Mouse (Mus musculus): Measurements from ENCODE around the gene Trhr2.
"Not testable (repeated sequence)": the region's sequence is repeated elsewhere in the genome, so short reads cannot be mapped to it uniquely, and the experiment has no call there.

The Trhr2 gene

GRCm38 (mm10) chr8:122332753-122333506 lies 27.6 kb downstream of the Trhr2 start:
- DNase-seq (ENCODE audit: low read depth, low spot score) = peak; percentile 70

- no peak for DNase-seq (ENCODE audit: low read depth, low spot score)
Measured at GRCm38 (mm10) chr8:122331134-122331523, 29.4 kb downstream of the Trhr2 start.

- no peak for DNase-seq (ENCODE audit: low read depth, low spot score)
Measured at GRCm38 (mm10) chr8:122330446-122331133, 30.0 kb downstream of the Trhr2 start.

DNA sequence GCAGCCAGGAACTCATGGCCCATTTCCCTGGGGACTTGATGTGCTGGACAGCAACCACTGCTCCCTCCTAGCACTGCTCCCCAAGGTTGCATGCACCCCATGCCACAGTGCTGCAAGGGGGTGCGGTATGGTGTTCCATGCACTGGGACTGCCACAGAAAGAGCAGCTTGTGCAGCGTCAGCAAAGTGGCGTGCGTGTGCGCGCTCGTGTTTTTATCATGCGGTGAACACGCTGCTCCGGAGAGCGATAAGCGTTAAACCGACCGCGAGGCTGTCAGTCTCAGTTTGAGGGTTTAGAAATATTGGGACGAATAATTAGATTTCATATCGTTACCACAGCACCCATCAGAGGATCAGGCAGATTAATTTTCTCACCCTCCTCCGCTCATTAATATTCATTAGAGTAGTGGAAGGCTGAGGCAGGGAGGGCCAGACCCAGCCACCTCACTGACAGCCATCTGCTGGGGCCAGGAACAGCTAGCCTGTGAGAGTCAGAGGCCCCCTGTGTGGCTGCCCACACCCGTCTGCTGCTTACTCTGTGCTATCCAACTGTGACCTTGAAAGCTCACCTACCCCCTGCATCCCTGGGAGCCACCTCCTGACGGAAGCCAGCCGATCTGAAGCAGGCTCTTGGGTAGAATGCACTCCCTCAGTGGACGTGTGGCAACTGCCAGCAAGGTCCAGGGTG lies 30.9 kb downstream of the Trhr2 start:
- DNase-seq (ENCODE audit: low read depth, low spot score) = no peak

DNA sequence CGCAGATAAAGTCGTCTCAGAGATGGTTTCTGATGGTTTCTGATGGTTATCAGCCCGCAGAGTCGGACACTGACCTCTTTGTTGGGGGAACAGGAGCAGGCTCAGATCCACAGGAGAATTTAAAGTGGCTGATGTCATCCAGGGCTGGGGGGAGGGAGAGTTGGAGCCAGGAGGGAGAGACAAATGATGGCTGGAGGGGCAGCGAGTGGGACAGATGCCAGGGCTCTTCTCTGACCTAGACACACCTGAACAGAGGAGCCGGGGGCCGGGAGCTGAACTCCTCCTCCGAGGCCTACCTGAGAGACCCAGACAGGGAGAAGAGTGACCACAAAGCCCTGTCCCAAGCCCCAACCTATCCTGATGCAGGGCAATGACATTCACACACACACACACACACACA lies 31.5 kb downstream of the Trhr2 start:
- DNase-seq (ENCODE audit: low read depth, low spot score) = no peak

DNA sequence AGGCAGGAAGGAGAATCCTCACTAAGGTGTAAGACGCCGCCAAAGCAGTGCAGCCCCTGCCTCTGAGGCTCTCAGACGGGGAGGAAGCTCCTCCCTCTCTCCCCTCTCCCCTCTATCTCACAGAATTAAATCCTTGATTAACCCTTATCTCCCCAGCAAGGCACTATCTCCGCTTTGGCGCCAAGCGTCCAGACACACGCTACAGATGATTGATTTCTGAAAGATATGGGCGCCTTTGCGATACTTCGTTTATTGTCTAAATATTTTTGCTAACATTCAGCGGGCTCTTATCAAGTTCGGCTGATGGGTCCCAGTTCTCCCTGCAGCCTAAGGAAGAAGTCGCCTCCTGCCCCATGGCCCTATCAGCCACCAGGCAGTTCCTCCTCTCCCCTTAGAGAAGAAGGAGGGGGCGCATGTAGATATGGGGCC lies 34.4 kb downstream of the Trhr2 start:
- no peak for DNase-seq (ENCODE audit: low read depth, low spot score)

- no peak for DNase-seq (ENCODE audit: low read depth, low spot score)
Measured at GRCm38 (mm10) chr8:122325196-122325595, 35.4 kb downstream of the Trhr2 start.

DNA sequence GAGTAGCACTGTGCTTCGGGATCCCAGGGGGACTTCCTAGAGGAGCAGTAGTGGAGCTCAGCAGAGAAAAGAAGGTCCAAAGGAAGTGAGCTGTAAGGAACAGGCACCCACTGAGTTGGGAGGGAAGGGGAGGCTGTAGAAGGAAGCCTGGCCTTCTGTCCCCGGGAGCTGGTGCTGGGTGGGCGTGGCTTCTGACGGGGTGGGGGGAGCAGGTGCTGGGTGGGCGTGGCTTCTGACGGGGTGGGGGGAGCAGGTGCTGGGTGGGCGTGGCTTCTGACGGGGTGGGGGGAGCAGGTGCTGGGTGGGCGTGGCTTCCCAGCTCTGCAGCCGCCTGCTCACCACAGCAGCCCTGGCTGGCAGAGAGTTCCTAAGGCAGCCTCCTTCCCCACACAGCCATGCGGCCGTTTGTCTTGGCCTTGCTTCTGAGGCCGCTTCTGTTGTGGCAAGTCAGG lies 36.6 kb downstream of the Trhr2 start:
- DNase-seq (ENCODE audit: low read depth, low spot score) = not testable (repeated sequence)

GRCm38 (mm10) chr8:122322792-122323191 lies 37.8 kb downstream of the Trhr2 start:
- DNase-seq (ENCODE audit: low read depth, low spot score) = no peak

GRCm38 (mm10) chr8:122322126-122322525 lies 38.4 kb downstream of the Trhr2 start:
- no peak for DNase-seq (ENCODE audit: low read depth, low spot score)

DNA sequence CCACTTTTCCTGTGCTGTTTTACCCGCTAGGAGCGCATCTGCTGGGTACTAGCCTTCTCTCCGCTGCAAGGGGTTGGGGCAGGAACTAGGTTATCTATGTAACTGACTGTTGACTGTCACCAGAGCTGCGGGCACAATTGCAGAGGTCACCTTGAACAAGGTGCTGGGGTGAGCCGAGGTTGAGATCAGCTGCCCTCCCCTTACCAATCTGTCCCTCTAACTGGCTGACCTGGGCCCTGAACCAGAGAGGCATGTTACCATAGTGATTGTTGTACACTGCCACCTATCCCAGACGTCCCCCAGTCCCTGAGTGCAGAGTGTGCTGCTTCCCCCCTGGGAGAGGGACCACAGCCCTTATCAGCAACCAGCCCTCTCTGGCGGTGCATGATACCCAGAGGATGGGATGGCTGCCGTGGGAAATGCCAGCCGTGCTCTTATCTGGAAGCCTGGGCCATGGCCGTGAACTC lies 39.1 kb downstream of the Trhr2 start:
- DNase-seq (ENCODE audit: low read depth, low spot score) = no peak

DNA sequence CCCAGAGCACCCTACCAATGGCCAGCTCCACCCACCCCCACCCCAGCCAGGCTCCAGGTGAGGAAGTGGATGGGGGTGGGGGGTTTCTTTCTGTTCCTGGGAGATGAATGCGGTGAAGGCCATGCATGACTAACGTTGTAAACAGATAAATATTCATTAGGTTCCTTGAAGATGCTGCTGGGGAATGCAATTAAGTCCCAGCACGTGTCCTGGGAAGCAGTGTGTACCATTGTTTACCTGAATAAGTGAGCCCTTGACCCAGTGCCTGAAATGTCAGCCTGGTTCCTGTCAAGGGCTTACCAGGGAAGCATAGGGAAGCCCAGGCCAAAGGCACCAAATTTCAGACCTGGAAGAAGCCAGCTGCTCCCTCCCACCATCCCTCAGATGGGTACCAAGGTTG lies 40.0 kb downstream of the Trhr2 start:
- DNase-seq (ENCODE audit: low read depth, low spot score) = no peak

GRCm38 (mm10) chr8:122319708-122320075 lies 40.9 kb downstream of the Trhr2 start:
- no peak for DNase-seq (ENCODE audit: low read depth, low spot score)

DNA sequence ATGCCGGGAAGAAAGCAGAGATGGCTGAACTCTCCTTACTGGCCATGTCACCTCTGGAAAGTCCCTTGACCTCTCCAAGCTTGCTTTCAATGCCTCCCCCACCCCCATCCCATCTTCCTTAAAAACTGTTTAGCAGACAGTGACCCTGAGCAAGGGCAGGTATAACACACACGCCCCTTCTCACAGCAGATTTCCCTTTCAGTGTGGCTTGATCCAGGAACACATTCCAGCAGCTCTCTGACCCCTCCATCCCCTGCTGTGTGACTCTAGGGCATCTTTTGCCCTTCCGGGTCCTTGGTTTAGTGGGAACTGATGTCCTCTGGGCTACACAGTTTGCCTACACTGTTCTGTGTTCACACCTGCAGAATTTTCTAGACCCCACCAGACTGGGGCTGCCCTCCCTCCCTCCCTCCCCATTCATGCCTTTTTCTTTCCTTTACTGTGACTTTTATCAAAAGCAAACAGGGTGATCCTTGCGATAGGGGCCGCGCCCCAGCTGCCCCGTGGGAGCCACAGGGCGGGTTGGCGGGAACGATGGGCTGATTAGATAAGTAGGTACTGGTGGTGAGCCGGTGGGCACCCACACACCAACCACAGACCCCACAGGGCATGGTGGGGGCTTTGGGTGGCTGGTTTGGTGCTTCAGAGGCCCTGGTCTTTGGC lies 41.4 kb downstream of the Trhr2 start:
- no peak for DNase-seq (ENCODE audit: low read depth, low spot score)

- no peak for DNase-seq (ENCODE audit: low read depth, low spot score)
Measured at GRCm38 (mm10) chr8:122317918-122318475, 42.5 kb downstream of the Trhr2 start.

DNA sequence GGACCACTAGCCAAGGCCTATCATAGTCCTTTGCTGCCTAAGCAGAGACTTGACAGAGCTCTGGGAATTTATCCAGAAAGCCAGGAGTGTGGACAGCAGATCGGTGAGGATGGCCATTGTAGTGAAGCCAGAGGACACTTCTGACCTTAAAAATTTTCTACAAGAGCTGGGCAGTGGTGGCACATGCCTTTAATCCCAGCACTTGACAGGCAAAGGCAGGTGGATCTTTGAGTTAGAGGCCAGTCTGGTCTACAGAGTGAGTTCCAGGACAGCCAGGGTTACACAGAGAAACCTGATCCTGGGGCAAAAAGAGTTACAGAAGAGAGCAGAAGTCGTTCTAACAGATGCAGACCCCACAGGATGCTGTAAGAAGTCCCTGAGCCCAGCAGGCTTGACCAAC lies 44.1 kb downstream of the Trhr2 start:
- no peak for DNase-seq (ENCODE audit: low read depth, low spot score)

GRCm38 (mm10) chr8:122314899-122315496 lies 45.5 kb downstream of the Trhr2 start:
- DNase-seq (ENCODE audit: low read depth, low spot score) = no peak

DNA sequence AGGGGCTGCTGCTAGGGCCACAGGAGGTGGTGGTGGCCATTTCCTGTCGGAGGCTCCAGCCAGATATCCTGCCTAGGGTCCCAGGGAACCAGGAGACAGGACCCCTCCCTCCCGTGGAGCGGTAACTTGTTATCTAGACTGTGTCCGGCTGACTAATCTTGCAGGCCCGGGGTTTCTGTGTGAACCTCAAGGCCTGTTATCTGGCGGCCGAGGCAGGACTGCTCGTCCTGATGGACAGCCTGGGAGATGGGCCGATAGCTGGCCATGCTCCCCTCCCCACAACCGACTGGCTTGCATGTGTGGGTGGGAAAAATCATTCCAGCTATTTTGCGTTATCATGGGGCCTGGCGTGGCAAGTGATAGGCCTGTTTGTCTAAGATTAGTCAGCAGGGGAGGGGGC lies 47.2 kb downstream of the Trhr2 start:
- no peak for DNase-seq (ENCODE audit: low read depth, low spot score)

DNA sequence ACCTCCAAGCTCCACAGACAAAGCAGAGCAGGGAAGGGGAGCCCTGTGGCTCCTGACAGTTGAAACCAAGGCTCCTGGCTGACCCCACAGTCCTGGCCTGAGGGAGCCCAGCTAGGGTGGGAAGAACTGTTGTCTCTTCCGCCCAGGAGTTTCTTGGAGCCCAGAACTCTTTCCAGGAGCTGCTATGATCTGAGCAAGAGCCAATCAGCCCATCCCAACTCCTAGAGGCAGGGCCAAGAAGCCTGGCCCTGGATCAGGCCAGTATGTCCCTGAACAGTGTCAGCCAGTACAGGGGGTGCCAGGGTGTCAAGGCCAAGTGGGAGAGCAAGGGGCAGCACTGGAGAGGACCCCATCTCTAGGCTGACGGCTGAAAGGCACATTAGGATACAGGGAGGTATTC lies 48.0 kb downstream of the Trhr2 start:
- no peak for DNase-seq (ENCODE audit: low read depth, low spot score)

DNA sequence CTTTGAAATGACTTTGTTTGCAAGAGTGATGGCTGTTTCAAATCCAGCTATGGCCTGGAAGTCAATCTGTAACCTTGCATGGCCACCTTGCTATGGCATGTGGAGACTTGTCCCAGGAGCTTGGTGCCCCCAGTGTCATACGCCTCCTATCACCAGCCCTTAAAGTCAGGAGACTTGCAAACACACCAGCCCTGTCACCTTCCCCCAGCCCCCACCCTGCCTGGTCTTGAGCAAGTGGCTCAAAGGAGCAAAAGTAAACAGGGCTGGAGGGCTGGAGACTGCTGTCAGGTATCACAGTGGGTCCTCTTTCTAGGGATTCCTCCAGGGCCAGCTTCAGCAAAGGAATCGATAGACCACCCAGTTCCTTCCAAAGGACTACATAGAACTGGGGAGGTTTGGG lies 49.4 kb downstream of the Trhr2 start:
- no peak for DNase-seq (ENCODE audit: low read depth, low spot score)

- no peak for DNase-seq (ENCODE audit: low read depth, low spot score)
Measured at GRCm38 (mm10) chr8:122309272-122309671, 51.3 kb downstream of the Trhr2 start.

Measured in skeletal muscle tissue, adult 2 months (tissue).